Mouse (Mus musculus): ENCODE data around the gene Fgfr1op2.

Gene Fgfr1op2

GRCm38 (mm10) chr6:146603651-146604050, 26.6 kb downstream of the Fgfr1op2 start:
- no peak for DNase-seq (ENCODE audit: low read depth, low spot score)

- DNase-seq (ENCODE audit: low read depth, low spot score): peak; percentile 28
Observed at GRCm38 (mm10) chr6:146611385-146611784, 34.4 kb downstream of the Fgfr1op2 start.

DNA sequence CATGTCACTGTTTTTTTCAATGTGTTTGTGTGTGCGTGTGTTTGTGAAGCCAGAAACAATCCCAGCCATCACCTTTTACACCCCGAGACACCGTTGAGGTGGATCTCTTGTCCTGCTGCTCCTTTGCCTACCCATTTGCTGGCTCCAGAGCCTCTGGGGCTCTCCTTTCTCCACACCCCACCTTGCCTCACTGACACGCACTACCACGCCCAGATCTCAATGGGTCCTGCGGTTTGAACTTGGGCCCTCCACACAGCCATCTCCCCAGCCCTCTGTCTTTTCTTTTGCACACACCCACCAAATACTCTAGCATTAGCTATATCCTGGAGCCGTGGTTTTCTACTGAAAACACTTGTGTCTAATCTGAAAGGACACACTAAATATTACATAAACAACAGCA, 34.9 kb downstream of the Fgfr1op2 start:
- DNase-seq (ENCODE audit: low read depth, low spot score): no peak

DNA sequence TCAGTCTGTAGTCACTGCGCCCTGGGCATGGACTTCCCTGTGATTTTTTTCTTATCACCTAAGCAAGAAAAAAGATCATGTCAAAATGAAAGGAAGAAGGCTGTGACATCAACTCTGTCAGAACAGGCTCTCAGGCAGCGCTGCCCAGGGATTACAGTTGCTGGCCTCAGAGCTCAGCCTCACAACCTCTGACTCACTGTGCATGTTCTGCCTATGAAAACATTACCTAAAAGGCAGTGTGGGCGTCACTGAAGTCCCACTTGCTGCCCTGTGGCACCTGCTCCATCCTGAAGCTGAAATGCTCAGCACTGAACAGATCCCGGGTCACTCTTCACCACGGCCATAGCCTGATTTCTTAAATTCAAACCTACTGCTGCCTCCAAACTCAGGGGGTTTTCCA, 35.7 kb downstream of the Fgfr1op2 start:
- DNase-seq (ENCODE audit: low read depth, low spot score): peak; percentile 21

DNA sequence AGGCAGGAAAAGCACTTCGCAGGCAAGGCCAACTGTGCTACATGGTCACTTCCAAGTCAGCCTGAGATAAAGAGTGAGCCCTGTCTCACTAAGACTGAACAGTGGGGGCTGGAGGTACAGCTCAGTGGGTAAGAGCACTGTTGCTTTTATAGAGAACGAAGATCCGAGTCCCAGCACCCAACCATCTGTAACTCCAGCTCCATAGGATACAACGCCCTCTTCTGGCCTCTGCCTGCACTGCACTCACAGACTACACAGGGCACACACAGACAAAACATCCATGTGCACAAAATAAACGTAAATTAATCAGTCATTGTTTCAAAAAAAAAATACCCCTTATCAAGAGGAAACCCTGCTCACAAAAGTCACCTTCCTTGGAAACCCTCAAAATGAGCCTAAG, 36.9 kb downstream of the Fgfr1op2 start:
- DNase-seq (ENCODE audit: low read depth, low spot score): no peak

DNA sequence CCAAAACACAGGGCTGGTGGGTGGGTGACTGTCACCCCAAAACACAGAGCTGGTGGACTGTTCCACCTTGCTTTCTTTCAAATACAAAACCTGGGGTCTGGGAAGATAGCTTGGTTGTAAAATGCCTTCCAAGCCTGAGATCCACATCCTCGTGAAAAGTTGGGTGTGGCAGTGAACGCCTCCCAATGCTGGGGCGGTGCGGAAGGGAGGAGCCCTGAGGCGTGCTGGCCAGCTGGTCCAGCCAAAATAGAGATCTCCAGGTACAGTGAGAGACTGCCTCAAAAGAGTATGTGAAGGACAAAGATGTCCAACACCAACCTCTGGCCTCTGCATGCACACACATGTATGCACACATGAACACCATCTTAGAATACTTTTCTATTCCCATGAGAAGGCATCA, 37.5 kb downstream of the Fgfr1op2 start:
- no peak for DNase-seq (ENCODE audit: low read depth, low spot score)

DNA sequence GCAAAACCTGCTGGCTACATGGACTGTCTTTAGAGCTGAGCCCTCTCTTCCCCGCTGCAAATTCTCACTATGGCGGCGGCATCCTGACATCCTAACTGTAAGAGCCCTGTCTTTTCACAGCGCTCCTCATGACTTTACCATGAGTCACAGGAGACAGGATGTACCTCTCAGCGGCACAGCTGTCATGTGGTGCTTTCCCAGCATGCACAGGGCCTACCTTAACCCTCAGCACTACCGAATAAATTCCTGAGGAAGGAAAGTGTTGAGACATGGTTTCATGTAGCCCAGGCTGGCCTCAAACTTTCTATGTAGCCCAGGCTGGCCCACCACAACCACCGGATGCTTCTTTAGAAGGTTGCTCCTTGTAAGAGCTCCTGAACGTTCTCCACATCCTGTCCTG, 38.9 kb downstream of the Fgfr1op2 start:
- DNase-seq (ENCODE audit: low read depth, low spot score): no peak

- no peak for DNase-seq (ENCODE audit: low read depth, low spot score)
Observed at GRCm38 (mm10) chr6:146616670-146617069, 39.7 kb downstream of the Fgfr1op2 start.

DNA sequence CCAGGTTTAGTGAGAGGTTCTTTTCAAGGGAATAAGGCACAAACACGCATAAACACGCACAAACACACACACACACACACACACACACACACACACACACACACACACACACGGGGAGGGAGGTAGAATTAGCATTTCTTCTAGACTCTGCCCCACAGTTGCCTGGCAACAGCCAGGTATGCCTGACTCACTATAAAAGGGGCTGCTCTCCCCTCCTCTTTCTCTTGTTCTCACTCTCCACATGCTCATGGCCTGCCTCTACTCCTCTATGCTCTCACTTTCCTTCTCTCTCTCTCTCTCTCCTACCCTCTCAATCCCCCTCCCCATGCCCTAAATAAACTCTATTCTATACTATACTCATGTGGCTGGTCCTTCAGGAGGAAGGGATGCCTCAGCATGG, 51.1 kb downstream of the Fgfr1op2 start:
- DNase-seq (ENCODE audit: low read depth, low spot score): no peak

GRCm38 (mm10) chr6:146629781-146630756, 53.1 kb downstream of the Fgfr1op2 start:
- DNase-seq (ENCODE audit: low read depth, low spot score): peak; percentile 23

DNA sequence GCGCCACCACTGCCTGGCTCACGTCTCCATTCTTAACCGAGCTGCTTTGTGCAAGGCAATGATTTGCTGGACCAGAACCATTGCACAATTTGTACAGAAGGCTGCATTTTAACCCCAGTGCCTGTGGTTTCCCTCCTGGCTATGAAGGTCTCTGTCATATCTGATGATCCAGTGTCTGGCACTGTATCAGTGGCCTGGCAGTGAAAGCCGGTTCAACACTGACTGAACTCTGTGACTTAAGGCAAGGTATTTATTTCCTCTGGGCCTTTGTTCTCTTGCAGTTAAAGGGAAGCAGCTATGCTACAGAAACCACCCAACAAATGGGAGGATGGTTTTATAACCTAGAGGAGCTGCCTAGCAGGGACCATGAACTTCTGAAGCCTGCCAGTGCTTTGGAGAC, 54.0 kb downstream of the Fgfr1op2 start:
- no peak for DNase-seq (ENCODE audit: low read depth, low spot score)

DNA sequence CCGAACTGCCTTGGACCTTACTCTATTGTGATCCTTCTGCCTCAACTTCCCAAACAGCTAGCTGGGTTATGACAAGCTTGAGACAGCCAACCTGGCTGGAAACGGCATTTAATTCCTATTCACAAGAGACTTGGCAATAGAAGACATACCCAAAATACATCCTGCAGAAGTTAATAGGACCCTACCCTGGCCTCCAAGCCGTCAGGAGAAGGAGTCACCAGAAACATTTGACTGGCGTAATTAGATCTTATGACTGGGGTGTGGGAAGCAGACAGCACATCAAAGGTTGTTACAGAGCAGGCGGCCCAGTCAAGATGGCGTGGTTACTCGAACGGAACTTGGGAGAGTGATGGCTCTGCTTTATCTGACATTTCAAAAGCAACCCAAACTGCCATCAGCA, 54.8 kb downstream of the Fgfr1op2 start:
- DNase-seq (ENCODE audit: low read depth, low spot score): no peak

DNA sequence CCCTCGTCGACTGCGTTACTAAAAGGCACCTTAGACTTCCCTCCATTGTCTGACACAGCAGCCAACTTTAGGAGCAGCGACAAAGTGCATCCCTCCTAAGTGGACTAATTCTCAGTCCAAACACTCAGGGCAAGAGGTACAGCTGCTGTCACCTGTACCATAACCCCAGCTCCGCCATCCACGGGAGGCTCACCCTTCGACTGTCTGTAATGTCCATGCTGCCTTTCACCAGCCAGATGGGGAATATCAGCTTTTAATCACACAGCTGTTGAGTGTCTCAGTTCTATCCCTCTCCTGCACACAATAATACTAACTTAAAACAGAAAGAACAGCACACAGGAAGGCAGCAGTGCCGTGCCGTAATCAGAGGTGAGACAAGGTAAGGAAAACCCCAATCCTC, 55.4 kb downstream of the Fgfr1op2 start:
- DNase-seq (ENCODE audit: low read depth, low spot score): no peak

GRCm38 (mm10) chr6:146633097-146633496, 56.1 kb downstream of the Fgfr1op2 start:
- no peak for DNase-seq (ENCODE audit: low read depth, low spot score)

DNA sequence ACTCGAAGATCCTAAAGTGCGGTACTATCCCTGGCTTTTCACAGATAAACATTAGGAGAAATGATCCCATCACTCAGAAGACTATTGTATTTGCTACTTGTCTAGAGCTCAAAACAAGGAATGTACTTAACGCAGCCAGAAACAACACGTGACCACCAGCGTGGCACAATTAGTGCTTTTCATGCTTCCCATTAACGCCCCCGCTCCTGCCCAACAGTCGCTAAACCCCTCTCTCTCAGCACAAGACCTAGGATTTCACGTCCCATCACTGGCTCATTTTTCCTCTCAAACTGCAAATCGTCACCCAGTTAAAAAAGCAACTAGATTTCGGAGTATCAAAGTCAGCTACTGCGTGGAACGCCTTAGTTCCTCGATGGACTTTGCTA, 56.6 kb downstream of the Fgfr1op2 start:
- DNase-seq (ENCODE audit: low read depth, low spot score): peak; percentile 88

DNA sequence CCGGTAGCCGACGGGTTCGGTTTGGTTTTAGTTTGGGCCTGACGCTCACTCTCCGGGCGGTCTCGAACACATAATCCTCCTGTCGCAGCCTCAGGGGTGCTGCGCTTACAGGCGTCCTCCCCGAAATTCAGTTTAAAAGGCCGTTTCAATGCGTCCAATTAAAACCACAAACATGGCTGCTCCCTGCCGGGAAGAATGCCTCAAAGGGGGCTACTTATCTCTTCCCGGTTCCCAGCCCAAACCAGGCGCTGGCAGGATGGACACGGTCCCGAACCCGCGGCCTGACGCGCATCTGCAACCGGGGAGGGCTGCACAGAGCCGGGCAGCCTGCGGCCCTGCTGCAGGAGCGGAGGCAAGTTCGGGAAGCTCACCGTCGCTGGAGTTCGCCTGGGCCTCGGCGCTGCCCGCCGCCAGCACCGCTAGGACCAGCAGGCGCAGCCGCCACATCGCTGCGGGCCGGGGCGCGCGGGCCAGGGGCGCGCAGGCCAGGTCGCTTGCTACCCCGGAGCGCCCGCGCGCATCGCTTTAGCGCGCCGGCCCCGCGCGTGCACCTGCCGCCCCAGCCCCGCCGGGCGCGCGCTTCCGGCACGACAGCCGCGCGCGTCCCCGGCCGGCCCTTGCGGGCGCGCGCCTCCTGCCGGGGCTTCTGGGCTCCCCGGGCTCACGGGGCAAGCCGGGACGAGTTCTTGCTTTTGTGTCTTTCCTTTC, 57.2 kb downstream of the Fgfr1op2 start:
- peak; percentile 94 for DNase-seq (ENCODE audit: low read depth, low spot score)

DNA sequence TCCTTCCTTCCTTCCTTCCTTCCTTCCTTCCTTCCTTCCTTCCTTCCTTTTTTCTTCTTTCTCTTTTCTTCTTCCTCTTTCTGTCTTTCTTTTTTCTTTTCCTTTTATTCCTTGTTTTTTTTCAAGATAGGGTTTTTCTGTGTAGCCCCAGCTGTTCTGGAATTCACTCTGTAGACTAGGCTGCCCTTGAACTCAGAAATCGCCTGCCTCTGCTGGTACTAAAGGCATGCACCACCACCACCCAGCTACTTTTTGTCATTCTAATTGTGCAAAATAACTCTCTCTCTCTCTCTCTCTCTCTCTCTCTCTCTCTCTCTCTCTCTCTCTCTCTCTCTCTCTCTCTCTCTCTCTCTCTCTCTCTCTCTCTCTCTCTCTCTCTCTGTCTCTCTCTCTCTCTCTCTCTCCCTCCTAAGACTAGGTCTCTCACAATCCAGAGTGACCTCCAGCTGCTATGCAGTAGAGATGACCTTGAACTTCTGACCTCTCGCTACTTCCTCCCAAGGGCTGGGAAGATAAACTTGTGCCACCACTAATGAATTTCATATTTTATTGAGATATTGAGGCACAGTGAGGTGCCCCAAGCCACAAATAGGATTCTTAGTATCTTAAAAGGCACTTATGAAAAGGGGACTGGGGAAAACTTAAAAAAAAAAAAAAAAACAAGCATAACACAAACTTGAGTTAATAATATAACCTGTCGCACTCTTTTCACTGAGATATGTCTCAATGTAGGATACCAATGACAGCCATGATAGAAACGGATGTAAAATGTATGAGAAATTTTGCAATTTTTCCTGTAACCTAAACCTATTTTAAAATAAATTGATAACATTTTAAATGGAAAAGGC, 58.0 kb downstream of the Fgfr1op2 start:
- DNase-seq (ENCODE audit: low read depth, low spot score): no peak

DNA sequence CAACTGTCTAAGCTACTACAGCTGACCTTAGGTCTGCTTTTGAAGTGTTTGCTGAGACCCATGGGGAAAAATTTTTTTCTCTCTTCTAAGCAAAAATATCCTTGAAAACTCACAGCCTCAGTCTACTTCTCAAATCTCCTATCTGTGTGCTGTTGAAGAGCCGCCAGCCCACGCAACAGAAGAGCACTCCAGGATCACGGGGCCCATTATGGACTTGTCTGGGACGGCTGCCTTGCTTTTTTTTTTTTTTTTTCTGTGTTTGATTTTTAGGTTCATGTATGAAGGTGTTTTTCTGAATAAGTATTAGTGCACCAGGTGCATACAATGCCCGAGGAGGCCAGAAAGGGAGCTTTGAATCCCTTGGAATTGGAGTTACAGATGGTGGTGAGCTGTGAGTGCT, 59.5 kb downstream of the Fgfr1op2 start:
- DNase-seq (ENCODE audit: low read depth, low spot score): no peak

GRCm38 (mm10) chr6:146640068-146640965, 63.3 kb downstream of the Fgfr1op2 start:
- DNase-seq (ENCODE audit: low read depth, low spot score): no peak

GRCm38 (mm10) chr6:146640991-146641390, 64.0 kb downstream of the Fgfr1op2 start:
- DNase-seq (ENCODE audit: low read depth, low spot score): no peak
